Mouse (Mus musculus) MEL (cell line): ENCODE measurements around the gene Abhd8. TPM values are rescaled to one million over a fixed set of nuclear protein-coding genes. Genes with fewer than 3 reads are reported as not detected.
A peak's percentile ranks its signal among the peaks of the same experiment; 100 is the strongest.

Experiments
- DNase-seq: peaks from one replicate; pipeline ENCODE4 v3.0.0; 2011; ENCODE audit warnings: low read depth, low spot score
- H3K27ac ChIP-seq: 2 replicates; pipeline ENCODE4 v1.5.1; 2012; ENCODE audit warnings: low read depth, mild to moderate bottlenecking, control low read depth, low read length, moderate library complexity; ENCODE audit not compliant: control insufficient read depth
- H3K27me3 ChIP-seq, 2 experiments: fragments of 150-350 bp in 1 of 2; sonication (generic) in 1 of 2; 2 replicates each; pipeline ENCODE4 v1.6.1; 2012; ENCODE audit warnings: low read length in 2 of 2, mild to moderate bottlenecking in 2 of 2, improper control_type of control experiment in 1 of 2, moderate library complexity in 1 of 2; ENCODE audit not compliant: insufficient read depth in 2 of 2, control insufficient read depth in 1 of 2
- H3K36me3 ChIP-seq, 2 experiments: 2 replicates each; pipeline ENCODE4 v1.6.1; 2012 to 2014; ENCODE audit warnings: low read length in 2 of 2, improper control_type of control experiment in 1 of 2, inconsistent platforms in 1 of 2, mild to moderate bottlenecking in 1 of 2; ENCODE audit not compliant: insufficient read depth in 2 of 2, control insufficient read depth in 1 of 2
- H3K4me1 ChIP-seq, 2 experiments: fragments of 150-350 bp in 1 of 2; sonication (generic) in 1 of 2; 2 replicates each; pipeline ENCODE4 v1.6.1; 2012; ENCODE audit warnings: low read length in 2 of 2, improper control_type of control experiment in 1 of 2, mild to moderate bottlenecking in 1 of 2; ENCODE audit not compliant: insufficient read depth in 2 of 2, control insufficient read depth in 1 of 2
- H3K4me3 ChIP-seq, 2 experiments: fragments of 150-350 bp in 1 of 2; sonication (generic) in 1 of 2; 2 replicates each; pipeline ENCODE4 v1.5.1; 2012; ENCODE audit warnings: low read depth in 2 of 2, low read length in 2 of 2, mild to moderate bottlenecking in 2 of 2, moderate library complexity in 2 of 2, control low read depth in 1 of 2, improper control_type of control experiment in 1 of 2; ENCODE audit not compliant: control insufficient read depth in 1 of 2, insufficient read depth in 1 of 2
- H3K79me2 ChIP-seq: 2 replicates; pipeline ENCODE4 v1.6.1; 2012; ENCODE audit warnings: mild to moderate bottlenecking, low read length, moderate library complexity; ENCODE audit not compliant: control insufficient read depth, poor library complexity, insufficient read depth
- H3K9ac ChIP-seq: 2 replicates; pipeline ENCODE4 v1.6.1; 2012; ENCODE audit warnings: low read depth, mild to moderate bottlenecking, control low read depth, low read length, moderate library complexity; ENCODE audit not compliant: control insufficient read depth, poor library complexity, severe bottlenecking
- H3K9me3 ChIP-seq: fragments of 150-350 bp; sonication (generic); replicated peaks from 2 replicates; pipeline ENCODE4 v1.6.1; 2012; ENCODE audit warnings: mild to moderate bottlenecking, low read length, improper control_type of control experiment, moderate library complexity; ENCODE audit not compliant: insufficient read depth
- BHLHE40 ChIP-seq: IDR thresholded peaks from 2 replicates; pipeline ENCODE4 v1.6.1; 2012; ENCODE audit warnings: low read depth, mild to moderate bottlenecking, inconsistent platforms, low read length, improper control_type of control experiment, borderline replicate concordance
- CHD1 ChIP-seq: IDR thresholded peaks from 2 replicates; pipeline ENCODE4 v1.6.1; 2012; ENCODE audit warnings: low read depth, mild to moderate bottlenecking, inconsistent platforms, low read length, improper control_type of control experiment
- CHD2 ChIP-seq: IDR thresholded peaks from 2 replicates; pipeline ENCODE4 v1.6.1; 2011; ENCODE audit warnings: low read length, improper control_type of control experiment
- CTCF ChIP-seq, 3 experiments: IDR thresholded peaks in 2 of 3; conservative IDR thresholded peaks in 1 of 3; 2 replicates each; pipeline ENCODE4 v1.5.1; 2011 to 2012; ENCODE audit warnings: low read length in 3 of 3, low read depth in 2 of 3, mild to moderate bottlenecking in 2 of 3, improper control_type of control experiment in 1 of 3, inconsistent platforms in 1 of 3, mixed read lengths in 1 of 3, moderate library complexity in 1 of 3; ENCODE audit not compliant: control insufficient read depth in 1 of 3, insufficient read depth in 1 of 3, poor library complexity in 1 of 3, severe bottlenecking in 1 of 3
- E2F4 ChIP-seq: IDR thresholded peaks from 2 replicates; pipeline ENCODE4 v1.6.1; 2011; ENCODE audit warnings: low read depth, low read length, improper control_type of control experiment, borderline replicate concordance
- ELF1 ChIP-seq: IDR thresholded peaks from 2 replicates; pipeline ENCODE4 v1.6.1; 2014; ENCODE audit warnings: low read depth, mild to moderate bottlenecking, inconsistent platforms, low read length, improper control_type of control experiment, moderate library complexity
- EP300 ChIP-seq, 2 experiments: IDR thresholded peaks; 2 replicates each; pipeline ENCODE4 v1.6.1; 2011; ENCODE audit warnings: improper control_type of control experiment in 2 of 2, low read length in 2 of 2, low read depth in 1 of 2, mild to moderate bottlenecking in 1 of 2
- ETS1 ChIP-seq: IDR thresholded peaks from 2 replicates; pipeline ENCODE4 v1.6.1; 2012; ENCODE audit warnings: low read depth, mild to moderate bottlenecking, inconsistent platforms, low read length, improper control_type of control experiment, moderate library complexity
- GABPA ChIP-seq: IDR thresholded peaks from 2 replicates; pipeline ENCODE4 v1.6.1; 2012; ENCODE audit warnings: low read depth, mild to moderate bottlenecking, inconsistent platforms, low read length, improper control_type of control experiment, moderate library complexity
- GATA1 ChIP-seq: IDR thresholded peaks from 2 replicates; pipeline ENCODE4 v1.6.1; 2011; ENCODE audit warnings: low read depth, low read length, improper control_type of control experiment
- HCFC1 ChIP-seq: IDR thresholded peaks from 2 replicates; pipeline ENCODE4 v1.6.1; 2012; ENCODE audit warnings: low read depth, mild to moderate bottlenecking, inconsistent platforms, low read length, improper control_type of control experiment, moderate library complexity
- JUND ChIP-seq: IDR thresholded peaks from 2 replicates; pipeline ENCODE4 v1.6.1; 2011; ENCODE audit warnings: low read depth, mild to moderate bottlenecking, improper control_type of control experiment, low read length
- MAFK ChIP-seq: IDR thresholded peaks from 2 replicates; pipeline ENCODE4 v1.6.1; 2011; ENCODE audit warnings: low read depth, mild to moderate bottlenecking, low read length, improper control_type of control experiment, borderline replicate concordance
- MAX ChIP-seq: IDR thresholded peaks from 2 replicates; pipeline ENCODE4 v1.6.1; 2011; ENCODE audit warnings: low read length, improper control_type of control experiment
- MEF2A ChIP-seq: IDR thresholded peaks from 2 replicates; pipeline ENCODE4 v1.6.1; 2014; ENCODE audit warnings: low read depth, mild to moderate bottlenecking, inconsistent platforms, low read length, improper control_type of control experiment; ENCODE audit not compliant: poor library complexity, insufficient replicate concordance, severe bottlenecking; ENCODE audit errors: extremely low read depth
- MXI1 ChIP-seq: IDR thresholded peaks from 2 replicates; pipeline ENCODE4 v1.6.1; 2011; ENCODE audit warnings: mild to moderate bottlenecking, low read depth, low read length, improper control_type of control experiment
- MYB ChIP-seq: IDR thresholded peaks from 2 replicates; pipeline ENCODE4 v1.6.1; 2011; ENCODE audit warnings: mild to moderate bottlenecking, low read depth, low read length, improper control_type of control experiment
- MYC ChIP-seq: IDR thresholded peaks from 2 replicates; pipeline ENCODE4 v1.6.1; 2011; ENCODE audit warnings: low read depth, mild to moderate bottlenecking, low read length, improper control_type of control experiment, moderate library complexity
- NELFE ChIP-seq: IDR thresholded peaks from 2 replicates; pipeline ENCODE4 v1.6.1; 2011; ENCODE audit warnings: low read depth, low read length, improper control_type of control experiment
- NRF1 ChIP-seq: IDR thresholded peaks from 2 replicates; pipeline ENCODE4 v1.6.1; 2014; ENCODE audit warnings: low read depth, mild to moderate bottlenecking, inconsistent platforms, low read length, improper control_type of control experiment, moderate library complexity; ENCODE audit not compliant: poor library complexity, insufficient read depth, severe bottlenecking
- POLR2A ChIP-seq, 2 experiments: IDR thresholded peaks; 2 replicates each; pipeline ENCODE4 v1.6.1; 2011 to 2012; ENCODE audit warnings: low read length in 2 of 2, mild to moderate bottlenecking in 2 of 2, control low read depth in 1 of 2, improper control_type of control experiment in 1 of 2, low read depth in 1 of 2, moderate library complexity in 1 of 2; ENCODE audit not compliant: control insufficient read depth in 1 of 2, insufficient read depth in 1 of 2, poor library complexity in 1 of 2
- POLR2AphosphoS2 ChIP-seq: IDR thresholded peaks from 2 replicates; pipeline ENCODE4 v1.6.1; 2011; ENCODE audit warnings: low read length, improper control_type of control experiment
- POLR2AphosphoS5 ChIP-seq: IDR thresholded peaks from 2 replicates; pipeline ENCODE4 v1.6.1; 2012; ENCODE audit warnings: low read depth, borderline replicate concordance, mild to moderate bottlenecking, inconsistent platforms, low read length, moderate library complexity, mixed read lengths
- RAD21 ChIP-seq: IDR thresholded peaks from 2 replicates; pipeline ENCODE4 v1.6.1; 2011; ENCODE audit warnings: mild to moderate bottlenecking, low read depth, low read length, improper control_type of control experiment
- RCOR1 ChIP-seq: IDR thresholded peaks from 2 replicates; pipeline ENCODE4 v1.6.1; 2012; ENCODE audit warnings: low read depth, mild to moderate bottlenecking, inconsistent platforms, low read length, improper control_type of control experiment
- SIN3A ChIP-seq: IDR thresholded peaks from 2 replicates; pipeline ENCODE4 v1.6.1; 2012; ENCODE audit warnings: low read length, improper control_type of control experiment, inconsistent platforms
- SMC3 ChIP-seq: IDR thresholded peaks from 2 replicates; pipeline ENCODE4 v1.6.1; 2011; ENCODE audit warnings: low read depth, low read length, improper control_type of control experiment
- TAL1 ChIP-seq: IDR thresholded peaks from 2 replicates; pipeline ENCODE4 v1.6.1; 2012; ENCODE audit warnings: mild to moderate bottlenecking, inconsistent platforms, low read length, moderate library complexity, mixed read lengths
- TBP ChIP-seq: IDR thresholded peaks from 2 replicates; pipeline ENCODE4 v1.8.0; 2011; ENCODE audit warnings: low read depth, low read length, improper control_type of control experiment
- TCF12 ChIP-seq: IDR thresholded peaks from 2 replicates; pipeline ENCODE4 v1.6.1; 2014; ENCODE audit warnings: low read depth, mild to moderate bottlenecking, inconsistent platforms, low read length, improper control_type of control experiment, moderate library complexity
- UBTF ChIP-seq: IDR thresholded peaks from 2 replicates; pipeline ENCODE4 v1.6.1; 2012; ENCODE audit warnings: low read depth, mild to moderate bottlenecking, inconsistent platforms, low read length, improper control_type of control experiment, moderate library complexity, borderline replicate concordance; ENCODE audit not compliant: insufficient read depth
- USF1 ChIP-seq: IDR thresholded peaks from 2 replicates; pipeline ENCODE4 v1.6.1; 2014; ENCODE audit warnings: low read depth, mild to moderate bottlenecking, inconsistent platforms, low read length, improper control_type of control experiment, moderate library complexity
- USF2 ChIP-seq, 2 experiments: IDR thresholded peaks; 2 replicates each; pipeline ENCODE4 v1.6.1; 2011 to 2012; ENCODE audit warnings: improper control_type of control experiment in 2 of 2, low read length in 2 of 2, borderline replicate concordance in 1 of 2, inconsistent platforms in 1 of 2, low read depth in 1 of 2, mild to moderate bottlenecking in 1 of 2; ENCODE audit not compliant: insufficient read depth in 1 of 2
- ZC3H11A ChIP-seq: IDR thresholded peaks from 2 replicates; pipeline ENCODE4 v1.6.1; 2012; ENCODE audit warnings: low read depth, mild to moderate bottlenecking, inconsistent platforms, low read length, improper control_type of control experiment
- ZKSCAN1 ChIP-seq: IDR thresholded peaks from 2 replicates; pipeline ENCODE4 v1.6.1; 2012; ENCODE audit warnings: low read depth, mild to moderate bottlenecking, inconsistent platforms, low read length, improper control_type of control experiment, moderate library complexity
- ZMIZ1 ChIP-seq: IDR thresholded peaks from 2 replicates; pipeline ENCODE4 v1.6.1; 2012; ENCODE audit warnings: low read depth, mild to moderate bottlenecking, inconsistent platforms, low read length, improper control_type of control experiment, moderate library complexity
- ZNF384 ChIP-seq: IDR thresholded peaks from 2 replicates; pipeline ENCODE4 v1.6.1; 2012; ENCODE audit warnings: low read depth, mild to moderate bottlenecking, inconsistent platforms, low read length, improper control_type of control experiment
- polyA plus RNA-seq, 2 experiments: library from polyadenylated mRNA; stranded (reverse) in 1 of 2; unstranded in 1 of 2; fragments of >175 nt in 1 of 2; fragments of >200 nt in 1 of 2; gene quantifications; 2 replicates each; pipeline versions ENCODE4 v1.2.1 to v1.2.4; 2012; ENCODE audit warnings: low replicate concordance in 2 of 2, low read depth in 1 of 2; ENCODE audit not compliant: insufficient read length in 2 of 2, insufficient read depth in 1 of 2, missing spikeins in 1 of 2
- total RNA-seq: library from RNA; depleted of rRNA; stranded (reverse); fragments of 300-350 nt; gene quantifications from 2 replicates; pipeline ENCODE4 v1.2.3, GENCODE M21; 2012

The Abhd8 gene
- total and polyA plus RNA-seq, 3 experiments, result 28.5 to 39.2 TPM; not detected in 1

DNA sequence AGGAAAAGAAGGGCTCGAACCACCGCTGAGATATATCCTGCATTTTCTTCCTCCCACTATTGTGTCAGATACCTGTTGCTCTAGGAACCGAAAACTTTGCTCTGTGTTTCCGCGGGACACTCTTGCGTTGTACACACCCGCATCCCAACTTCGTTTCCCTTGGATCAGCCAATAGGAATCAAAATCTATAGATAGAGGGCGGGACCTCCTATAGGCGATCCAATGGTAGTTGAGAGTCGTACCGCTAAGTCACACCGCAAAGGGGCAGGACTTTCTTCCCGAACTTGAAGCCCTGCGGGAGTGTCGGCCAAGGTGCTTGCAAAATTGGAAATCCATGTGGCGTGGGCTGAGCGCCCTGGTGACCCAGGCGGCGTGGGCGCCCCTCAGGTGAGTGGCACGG, 25.0 kb upstream of the Abhd8 start:
- Histone ChIP-seq H3K27me3 (no peaks in the 10 kb centered on the region), H3K27ac (peak overlapping the region; percentile 74), H3K9me3 (no peaks in the 10 kb centered on the region), H3K9ac (peak overlapping the region; percentile 80), H3K36me3 (peaks cover 0 to 2% of the 10 kb centered on the region in 2 experiments; a peak in 2 of 4 replicates), H3K79me2 (peaks cover 15% of the 10 kb centered on the region), H3K4me1 (peaks cover 0 to 6% of the 10 kb centered on the region in 2 experiments; a peak in 2 of 4 replicates), H3K4me3 (peak overlapping the region; percentile 75 to 87)
- peak; percentile 98 for DNase-seq
- no peak for TF ChIP-seq GABPA
- no peak for TF ChIP-seq TAL1
- no peak for TF ChIP-seq MYB
- no peak for TF ChIP-seq ZC3H11A
- TF ChIP-seq RCOR1, result no peak
- peak; percentile 56; the same call in 1 of the 2 replicates for TF ChIP-seq ELF1
- peak; percentile 95 for TF ChIP-seq HCFC1
- peak; percentile 85 for TF ChIP-seq MYC
- TF ChIP-seq POLR2A (IDR thresholded peaks at IDR 0.05; ENCODE audit: control insufficient read depth in 1 of 2, insufficient read depth in 1 of 2, low read depth in 1 of 2, low read length in 2 of 2, poor library complexity in 1 of 2), result peak in 1 of 2 experiments; percentile 86; a peak in 2 of 4 replicates
- peak; percentile 99 for TF ChIP-seq SIN3A
- TF ChIP-seq CHD1, result no peak
- no peak for TF ChIP-seq BHLHE40
- peak; percentile 46 for TF ChIP-seq TCF12
- peak; percentile 65 for TF ChIP-seq POLR2AphosphoS2
- no peak for TF ChIP-seq ZKSCAN1
- peak; percentile 80; the same call in 1 of the 2 replicates for TF ChIP-seq E2F4
- no peak for TF ChIP-seq ETS1
- no peak for TF ChIP-seq RAD21
- no peak for TF ChIP-seq MEF2A
- 0 out of 2 replicates have a peak, but pooled peaks have one; percentile 50 for TF ChIP-seq JUND
- peak; percentile 91 for TF ChIP-seq TBP
- no peak for TF ChIP-seq ZNF384
- no peak for TF ChIP-seq SMC3
- TF ChIP-seq ZMIZ1, result 0 out of 2 replicates have a peak, but pooled peaks have one; percentile 41
- peak; percentile 80; the same call in 1 of the 2 replicates for TF ChIP-seq CHD2
- no peak for TF ChIP-seq MAFK
- no peak for TF ChIP-seq USF2 (IDR thresholded peaks at IDR 0.05; ENCODE audit: borderline replicate concordance in 1 of 2, insufficient read depth in 1 of 2, low read depth in 1 of 2, low read length in 2 of 2)
- peak; percentile 85 for TF ChIP-seq NELFE
- no peak for TF ChIP-seq USF1
- no peak for TF ChIP-seq POLR2AphosphoS5
- TF ChIP-seq EP300 (IDR thresholded peaks at IDR 0.05; ENCODE audit: low read depth in 1 of 2, low read length in 2 of 2), result peak in 1 of 2 experiments; percentile 19; a peak in 1 of 4 replicates
- peak; percentile 91 for TF ChIP-seq MXI1
- TF ChIP-seq CTCF (IDR thresholded peaks at IDR 0.05 in 2 of 3, conservative IDR thresholded peaks at IDR 0.05 in 1 of 3; ENCODE audit: control insufficient read depth in 1 of 3, insufficient read depth in 1 of 3, low read depth in 2 of 3, low read length in 3 of 3, poor library complexity in 1 of 3, severe bottlenecking in 1 of 3), result no peak
- TF ChIP-seq NRF1, result peak; percentile 14; the same call in 1 of the 2 replicates
- TF ChIP-seq MAX, result peak; percentile 74
- TF ChIP-seq UBTF, result no peak
- no peak for TF ChIP-seq GATA1
